Mouse (Mus musculus) stomach, embryonic 14.5 days (tissue): ENCODE measurements at regions not wholly inside any gene's neighbourhood (a gene's known extent, or its start where the extent isn't known, plus 50 kb on each side); places are given as distances from the start of the nearest gene placed in this dataset.

Experiments used
- ATAC-seq: fragments of 200-750 bp; cut with Nextera tagmentation; 2 replicates; pipeline ENCODE4 v1.8.0; 2017; ENCODE audit warnings: low read depth, moderate TSS enrichment; ENCODE audit not compliant: insufficient number of reproducible peaks, insufficient read depth, low FRiP score
- H3K27ac ChIP-seq: fragments of 300-500 bp; sonication (generic); 2 replicates; pipeline ENCODE4 v1.5.1; 2014; ENCODE audit warnings: mild to moderate bottlenecking, low read length, moderate library complexity, mixed read lengths
- H3K27me3 ChIP-seq: fragments of 300-500 bp; sonication (generic); 2 replicates; pipeline ENCODE4 v1.6.1; 2014; ENCODE audit warnings: low read length, control low read depth, mixed read lengths; ENCODE audit not compliant: control insufficient read depth, insufficient read depth
- H3K36me3 ChIP-seq: fragments of 300-500 bp; sonication (generic); 2 replicates; pipeline ENCODE4 v1.6.1; 2014; ENCODE audit warnings: mild to moderate bottlenecking, control low read depth, low read length, moderate library complexity, mixed read lengths; ENCODE audit not compliant: control insufficient read depth, insufficient read depth
- H3K4me1 ChIP-seq: fragments of 300-500 bp; sonication (generic); 2 replicates; pipeline ENCODE4 v1.6.1; 2014; ENCODE audit warnings: low read length, control low read depth, mixed read lengths; ENCODE audit not compliant: control insufficient read depth, insufficient read depth
- H3K4me2 ChIP-seq: fragments of 300-500 bp; sonication (generic); replicated peaks from 2 replicates; pipeline ENCODE4 v1.6.1; 2014; ENCODE audit warnings: low read depth, low read length, control low read depth
- H3K4me3 ChIP-seq: fragments of 300-500 bp; sonication (generic); 2 replicates; pipeline ENCODE4 v1.5.1; 2014; ENCODE audit warnings: low read depth, low read length, control low read depth
- H3K9ac ChIP-seq: fragments of 300-500 bp; sonication (generic); replicated peaks from 2 replicates; pipeline ENCODE4 v1.6.1; 2014; ENCODE audit warnings: low read depth, mild to moderate bottlenecking, control low read depth, low read length, moderate library complexity, mixed read lengths
- H3K9me3 ChIP-seq: fragments of 300-500 bp; sonication (generic); 2 replicates; pipeline ENCODE4 v1.6.1; 2016; ENCODE audit warnings: low read depth, low read length, control low read depth; ENCODE audit not compliant: control insufficient read depth
- WGBS: fragments of 180-500 bp; shearing (Covaris S2); extraction: QIAGEN DNeasy Blood & Tissue Kit; methylation state at CpG from one replicate; pipeline ENCODE4 v1.1.7; 2014; 5-methylcytosine and 5-hydroxymethylcytosine counted together

GRCm38 (mm10) chrX:76010631-76011030 lies 135.6 kb upstream of the Pls3 start:
- Histone ChIP-seq H3K4me2 (no peak overlapping the region), H3K36me3 (no peaks in the 10 kb centered on the region), H3K27me3 (no peaks in the 10 kb centered on the region), H3K9me3 (no peaks in the 10 kb centered on the region), H3K9ac (no peak overlapping the region), H3K4me1 (no peaks in the 10 kb centered on the region), H3K4me3 (no peak overlapping the region), H3K27ac (0 out of 2 replicates have a peak overlapping the region, but pooled peaks have one; percentile 11)
- WGBS = 78% methylated on average over 2 of the region's 2 CpGs
- no peak for ATAC-seq

- Histone ChIP-seq H3K4me3 (no peak overlapping the region), H3K9ac (no peak overlapping the region), H3K27ac (peak overlapping the region; percentile 15; the same call in 1 of the 2 replicates), H3K4me1 (no peaks in the 10 kb centered on the region), H3K36me3 (no peaks in the 10 kb centered on the region), H3K9me3 (no peaks in the 10 kb centered on the region), H3K27me3 (no peaks in the 10 kb centered on the region), H3K4me2 (no peak overlapping the region)
- no peak for ATAC-seq
- WGBS = 63% methylated on average over 3 of the region's 3 CpGs
Measured at GRCm38 (mm10) chrX:75978562-75978961, 103.6 kb upstream of the Pls3 start.

GRCm38 (mm10) chrX:75974671-75975070 lies 99.7 kb upstream of the Pls3 start:
- Histone ChIP-seq H3K27ac (no peak overlapping the region), H3K9me3 (no peaks in the 10 kb centered on the region), H3K4me1 (no peaks in the 10 kb centered on the region), H3K4me2 (no peak overlapping the region), H3K9ac (no peak overlapping the region), H3K36me3 (no peaks in the 10 kb centered on the region), H3K27me3 (no peaks in the 10 kb centered on the region), H3K4me3 (no peak overlapping the region)
- ATAC-seq = no peak
- WGBS = 65% methylated on average over 4 of the region's 4 CpGs

GRCm38 (mm10) chrX:75949694-75950093 lies 74.7 kb upstream of the Pls3 start:
- no peak for ATAC-seq
- H3K4me1 ChIP-seq = no peaks in the 10 kb centered on the region
- H3K27ac ChIP-seq = no peak overlapping the region
- no peaks in the 10 kb centered on the region for H3K27me3 ChIP-seq
- H3K36me3 ChIP-seq = no peaks in the 10 kb centered on the region
- no peak overlapping the region for H3K9ac ChIP-seq
- H3K9me3 ChIP-seq = no peaks in the 10 kb centered on the region
- no peak overlapping the region for H3K4me3 ChIP-seq
- H3K4me2 ChIP-seq = no peak overlapping the region

- Histone ChIP-seq H3K4me1 (no peaks in the 10 kb centered on the region), H3K4me3 (no peak overlapping the region), H3K36me3 (no peaks in the 10 kb centered on the region), H3K9me3 (no peaks in the 10 kb centered on the region), H3K27ac (no peak overlapping the region), H3K9ac (no peak overlapping the region), H3K4me2 (no peak overlapping the region), H3K27me3 (no peaks in the 10 kb centered on the region)
- 75% methylated on average over 3 of the region's 3 CpGs for WGBS
- ATAC-seq = no peak
Measured at GRCm38 (mm10) chrX:75928903-75929302, 53.9 kb upstream of the Pls3 start.
